Mouse (Mus musculus): Measurements from ENCODE around the gene Gm8653. TPM values are rescaled to one million over a fixed set of nuclear protein-coding genes. Genes with fewer than 3 reads are reported as not detected.

The Gm8653 gene
- polyA plus RNA-seq (2017; shearing (Covaris generic)): not detected

DNA sequence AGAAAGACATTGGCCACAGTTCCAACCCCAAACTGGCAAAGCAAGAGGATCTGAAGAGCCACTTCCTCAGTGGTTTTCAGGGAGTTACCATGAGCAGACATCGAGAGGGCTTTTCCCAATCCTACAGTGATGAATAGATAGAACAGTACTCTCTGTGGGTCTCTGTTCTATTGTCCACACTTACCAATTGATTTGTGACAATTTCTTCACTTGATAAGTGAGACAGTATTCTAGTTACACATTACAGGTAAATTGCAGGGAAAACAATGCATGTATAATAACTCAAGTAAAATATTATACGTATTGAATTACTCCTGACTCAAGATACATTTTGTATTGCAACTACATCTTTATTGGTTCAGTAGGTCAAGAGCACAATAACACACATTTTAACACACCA lies at the start of gene Gm8653:
TSS of gene Gm8653 (minus strand) at position 101 of the 400 bp plus-strand sequence.

DNA sequence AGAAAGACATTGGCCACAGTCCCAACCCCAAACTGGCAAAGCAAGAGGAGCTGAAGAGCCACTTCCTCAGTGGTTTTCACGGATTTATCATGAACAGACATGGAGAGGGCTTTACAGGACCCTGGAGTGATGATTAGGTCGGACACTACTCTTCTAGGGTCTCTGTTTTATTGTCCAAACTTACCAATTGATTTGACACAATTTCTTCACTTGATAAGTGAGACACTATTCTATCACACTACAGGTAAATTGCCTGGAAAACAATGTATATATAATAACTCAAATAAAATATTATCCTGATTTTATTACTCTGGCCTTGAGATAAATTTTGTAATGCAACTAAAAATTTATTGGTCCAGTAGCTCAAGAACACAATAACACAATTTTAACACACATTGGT lies 28.3 kb upstream of the Gm8653 start, which contains the start of gene Gm8453:
TSS of gene Gm8453 (minus strand) at position 101 of the 400 bp plus-strand sequence.

DNA sequence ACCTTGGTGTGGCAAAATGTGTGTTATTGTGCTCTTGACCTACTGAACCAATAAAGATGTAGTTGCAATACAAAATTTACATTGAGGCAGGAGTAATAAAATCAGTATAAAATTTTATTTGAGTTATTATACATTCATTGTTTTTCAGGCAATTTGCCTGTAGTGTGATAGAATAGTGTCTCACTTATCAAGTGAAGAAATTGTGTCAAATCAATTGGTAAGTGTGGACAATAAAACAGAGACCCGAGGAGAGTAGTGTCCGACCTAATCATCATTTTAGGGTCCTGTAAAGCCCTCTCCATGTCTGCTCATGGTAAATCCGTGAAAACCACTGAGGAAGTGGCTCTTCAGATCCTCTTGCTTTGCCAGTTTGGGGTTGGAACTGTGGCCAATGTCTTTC lies 12.0 kb downstream of the Gm8653 start, which contains the start of gene Vmn1r143:
TSS of gene Vmn1r143 (plus strand) at position 301 of the 400 bp plus-strand sequence.

DNA sequence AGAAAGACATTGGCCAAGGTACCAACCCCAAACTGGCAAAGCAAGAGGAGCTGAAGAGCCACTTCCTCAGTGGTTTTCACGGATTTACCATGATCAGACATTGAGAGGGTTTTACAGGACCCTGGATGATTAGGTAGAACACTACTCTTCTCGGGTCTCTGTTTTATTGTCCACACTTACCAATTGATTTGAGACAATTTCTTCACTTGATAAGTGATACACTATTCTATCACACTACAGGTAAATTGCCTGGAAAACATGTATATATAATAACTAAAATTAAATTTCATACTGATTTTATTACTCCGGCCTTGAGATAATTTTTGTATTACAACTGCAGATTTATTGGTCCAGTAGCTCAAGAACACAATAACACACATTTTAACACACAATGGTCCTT lies 37.1 kb downstream of the Gm8653 start, which contains the start of gene Vmn1r142:
TSS of gene Vmn1r142 (minus strand) at position 101 of the 400 bp plus-strand sequence.

Other genes starting within 250 kb of the Gm8653 start
- not detected for gene Vmn1r137, start 206.7 kb downstream of the Gm8653 start, polyA plus RNA-seq (2017; shearing (Covaris generic))
- not detected for gene Vmn1r138, start 172.4 kb downstream of the Gm8653 start, polyA plus RNA-seq (2017; shearing (Covaris generic))
- not detected for gene Gm6176, start 145.0 kb downstream of the Gm8653 start, polyA plus RNA-seq (2017; shearing (Covaris generic))
- not detected for gene Vmn1r139, start 132.2 kb downstream of the Gm8653 start, polyA plus RNA-seq (2017; shearing (Covaris generic))
- gene Gm16451, start 83.0 kb downstream of the Gm8653 start, polyA plus RNA-seq (2017; shearing (Covaris generic)): not detected
- gene Gm10666, start 66.5 kb downstream of the Gm8653 start, polyA plus RNA-seq (2017; shearing (Covaris generic)): not detected
- gene Vmn1r142, start 37.2 kb downstream of the Gm8653 start, polyA plus RNA-seq (2017; shearing (Covaris generic)): not detected
- gene Vmn1r143, start 11.9 kb downstream of the Gm8653 start, polyA plus RNA-seq (2017; shearing (Covaris generic)): not detected
- gene Gm8453, start 28.2 kb upstream of the Gm8653 start, polyA plus RNA-seq (2017; shearing (Covaris generic)): not detected
- gene Gm4187, start 128.5 kb upstream of the Gm8653 start, polyA plus RNA-seq (2017; shearing (Covaris generic)): not detected
- not detected for gene Gm8660, start 169.8 kb upstream of the Gm8653 start, polyA plus RNA-seq (2017; shearing (Covaris generic))
- not detected for gene Vmn1r148, start 212.3 kb upstream of the Gm8653 start, polyA plus RNA-seq (2017; shearing (Covaris generic))
- not detected for gene Vmn1r149, start 237.0 kb upstream of the Gm8653 start, polyA plus RNA-seq (2017; shearing (Covaris generic))

Measured in activated CD4-positive, CD25-positive, alpha-beta regulatory T cell, adult 9 weeks (primary cell).